Mouse (Mus musculus) intestine, postnatal 0 days (tissue): ENCODE measurements around the gene Rapgef2. TPM values are rescaled to one million over a fixed set of nuclear protein-coding genes. Genes with fewer than 3 reads are reported as not detected.

Source experiments
- ATAC-seq: fragments of 200-750 bp; cut with Nextera tagmentation; 2 replicates; pipeline ENCODE4 v1.8.0; 2017; ENCODE audit warnings: mild to moderate bottlenecking, moderate TSS enrichment, moderate library complexity
- H3K27ac ChIP-seq: fragments of 300-500 bp; sonication (generic); 2 replicates; pipeline ENCODE4 v1.5.1; 2014; ENCODE audit warnings: mild to moderate bottlenecking, low read depth, low read length, moderate library complexity
- H3K27me3 ChIP-seq: fragments of 300-500 bp; sonication (generic); replicated peaks from 2 replicates; pipeline ENCODE4 v1.6.1; 2014; ENCODE audit warnings: low read length, mixed read lengths; ENCODE audit not compliant: control insufficient read depth, insufficient read depth
- H3K36me3 ChIP-seq: fragments of 300-500 bp; sonication (generic); 2 replicates; pipeline ENCODE4 v1.6.1; 2014; ENCODE audit warnings: mild to moderate bottlenecking, moderate library complexity; ENCODE audit not compliant: control insufficient read depth, insufficient read depth
- H3K4me1 ChIP-seq: fragments of 300-500 bp; sonication (generic); replicated peaks from 2 replicates; pipeline ENCODE4 v1.6.1; 2014; ENCODE audit warnings: antibody characterized with exemption, low read length, mixed read lengths; ENCODE audit not compliant: control insufficient read depth, insufficient read depth
- H3K4me2 ChIP-seq: fragments of 300-500 bp; sonication (generic); replicated peaks from 2 replicates; pipeline ENCODE4 v1.6.1; 2014; ENCODE audit warnings: low read depth, mild to moderate bottlenecking, moderate library complexity
- H3K4me3 ChIP-seq: fragments of 300-500 bp; sonication (generic); 2 replicates; pipeline ENCODE4 v1.5.1; 2014; ENCODE audit warnings: low read depth, low read length
- H3K9ac ChIP-seq: fragments of 300-500 bp; sonication (generic); 2 replicates; pipeline ENCODE4 v1.6.1; 2014; ENCODE audit warnings: mild to moderate bottlenecking, low read depth, low read length
- H3K9me3 ChIP-seq: fragments of 300-500 bp; sonication (generic); 2 replicates; pipeline ENCODE4 v1.6.1; 2016; ENCODE audit warnings: mixed run types; ENCODE audit not compliant: control insufficient read depth
- CTCF ChIP-seq: sonication (generic); IDR thresholded peaks from 2 replicates; pipeline ENCODE4 v1.5.1; 2016; ENCODE audit warnings: low read depth, mild to moderate bottlenecking, control low read depth, antibody characterized with exemption, moderate library complexity
- whole genome bisulfite sequencing: fragments of 180-500 bp; shearing (Covaris S2); extraction: QIAGEN DNeasy Blood & Tissue Kit; methylation state at CpG from one replicate; pipeline ENCODE4 v1.1.7; 2014; 5-methylcytosine and 5-hydroxymethylcytosine counted together
- polyA plus RNA-seq: library from polyadenylated mRNA; unstranded; fragments of >200 nt; fragmentation: Nextera tagmentation; extraction: Ambion mirVana; gene quantifications from 2 replicates; pipeline ENCODE4 v1.2.1, GENCODE M21; 2015

Gene Rapgef2
- polyA plus RNA-seq, 1 experiment from 2014 or later: 3.2 TPM

- WGBS: 70% methylated on average over 9 of the region's 9 CpGs
Measured at GRCm38 (mm10) chr3:79253416-79253815, 32.9 kb downstream of the Rapgef2 start.

GRCm38 (mm10) chr3:79252921-79253394 lies 33.4 kb downstream of the Rapgef2 start:
- Histone ChIP-seq H3K36me3 (0 out of 2 replicates have a peak, but pooled peaks cover 3% of the 10 kb centered on the region), H3K27ac (no peak overlapping the region), H3K4me1 (no peaks in the 10 kb centered on the region; the same call in 1 of the 2 replicates), H3K27me3 (no peaks in the 10 kb centered on the region), H3K9me3 (no peaks in the 10 kb centered on the region), H3K4me2 (no peak overlapping the region), H3K4me3 (no peak overlapping the region), H3K9ac (no peak overlapping the region)
- WGBS: 56% methylated on average over 5 of the region's 5 CpGs
- no peak for ATAC-seq
- TF ChIP-seq CTCF: no peak

More at GRCm38 (mm10) chr3:79253416-79253815, 32.9 kb downstream of the Rapgef2 start:
- Histone ChIP-seq H3K9me3 (no peaks in the 10 kb centered on the region), H3K4me1 (no peaks in the 10 kb centered on the region; the same call in 1 of the 2 replicates), H3K4me2 (no peak overlapping the region), H3K27me3 (no peaks in the 10 kb centered on the region), H3K4me3 (no peak overlapping the region), H3K9ac (no peak overlapping the region), H3K27ac (no peak overlapping the region), H3K36me3 (0 out of 2 replicates have a peak, but pooled peaks cover 3% of the 10 kb centered on the region)
- TF ChIP-seq CTCF: no peak
- no peak for ATAC-seq

GRCm38 (mm10) chr3:79249955-79250354 lies 36.4 kb downstream of the Rapgef2 start:
- Histone ChIP-seq H3K4me2 (no peak overlapping the region), H3K9ac (no peak overlapping the region), H3K9me3 (no peaks in the 10 kb centered on the region), H3K27ac (no peak overlapping the region), H3K4me1 (no peaks in the 10 kb centered on the region; the same call in 1 of the 2 replicates), H3K27me3 (no peaks in the 10 kb centered on the region), H3K36me3 (0 out of 2 replicates have a peak, but pooled peaks cover 3% of the 10 kb centered on the region), H3K4me3 (no peak overlapping the region)
- 48% methylated on average over 1 of the region's 1 CpGs for whole genome bisulfite sequencing
- no peak for TF ChIP-seq CTCF
- no peak for ATAC-seq

GRCm38 (mm10) chr3:79248659-79249235 lies 37.6 kb downstream of the Rapgef2 start:
- Histone ChIP-seq H3K4me1 (no peaks in the 10 kb centered on the region; the same call in 1 of the 2 replicates), H3K27ac (no peak overlapping the region), H3K4me2 (peak overlapping the region; percentile 27; the same call in 1 of the 2 replicates), H3K4me3 (no peak overlapping the region), H3K27me3 (no peaks in the 10 kb centered on the region), H3K36me3 (0 out of 2 replicates have a peak, but pooled peaks cover 3% of the 10 kb centered on the region), H3K9ac (no peak overlapping the region), H3K9me3 (no peaks in the 10 kb centered on the region)
- WGBS: 45% methylated on average over 5 of the region's 5 CpGs
- no peak for ATAC-seq
- TF ChIP-seq CTCF: no peak

- Histone ChIP-seq H3K27me3 (no peaks in the 10 kb centered on the region), H3K36me3 (0 out of 2 replicates have a peak, but pooled peaks cover 3% of the 10 kb centered on the region), H3K9me3 (no peaks in the 10 kb centered on the region), H3K4me2 (no peak overlapping the region), H3K4me1 (no peaks in the 10 kb centered on the region), H3K9ac (no peak overlapping the region), H3K4me3 (no peak overlapping the region), H3K27ac (no peak overlapping the region)
- ATAC-seq: no peak
- TF ChIP-seq CTCF: no peak
- 50% methylated on average over 11 of the region's 11 CpGs for WGBS
Measured at GRCm38 (mm10) chr3:79248208-79248607, 38.1 kb downstream of the Rapgef2 start.

GRCm38 (mm10) chr3:79244347-79244746 lies 42.0 kb downstream of the Rapgef2 start:
- H3K4me2 ChIP-seq: no peak overlapping the region
- H3K4me3 ChIP-seq: no peak overlapping the region
- H3K9ac ChIP-seq: no peak overlapping the region
- no peak overlapping the region for H3K27ac ChIP-seq
- no peaks in the 10 kb centered on the region for H3K9me3 ChIP-seq
- 0 out of 2 replicates have a peak, but pooled peaks cover 3% of the 10 kb centered on the region for H3K36me3 ChIP-seq
- H3K27me3 ChIP-seq: no peaks in the 10 kb centered on the region
- H3K4me1 ChIP-seq: no peaks in the 10 kb centered on the region
- no peak for ATAC-seq
- WGBS: 73% methylated on average over 9 of the region's 9 CpGs
- no peak for TF ChIP-seq CTCF
